Mouse (Mus musculus): ENCODE data around the gene Ralbp1. TPM values are rescaled to one million over a fixed set of nuclear protein-coding genes. Genes with fewer than 3 reads are reported as not detected.

Gene Ralbp1
- polyA plus RNA-seq, 1 experiment from 2014 or later: 29.5 TPM

GRCm38 (mm10) chr17:65866201-65866600 is 19.4 kb downstream of the Ralbp1 start:
- peaks cover 24% of the 10 kb centered on the region for H3K36me3 ChIP-seq (replicated peaks; ENCODE audit: insufficient read depth, low read length)
- 41% methylated on average over 3 of the region's 3 CpGs for WGBS (ENCODE audit: insufficient replicate concordance)
- TF ChIP-seq EP300 (IDR thresholded peaks at IDR 0.05; ENCODE audit: low read depth) (no peak), CTCF (IDR thresholded peaks at IDR 0.05; ENCODE audit: low read depth) (no peak)
- no peak overlapping the region for H3K4me2 ChIP-seq (ENCODE audit: low read depth, low read length)
- peaks cover 6% of the 10 kb centered on the region for H3K4me1 ChIP-seq (ENCODE audit: insufficient read depth)
- no peaks in the 10 kb centered on the region for H3K27me3 ChIP-seq (ENCODE audit: insufficient read depth, low read length)
- ATAC-seq (no peak), DNase-seq (no peak)
- H3K9ac ChIP-seq (replicated peaks): no peak overlapping the region
- no peak overlapping the region for H3K27ac ChIP-seq (ENCODE audit: low read depth)
- H3K9me3 ChIP-seq (ENCODE audit: low read length): no peaks in the 10 kb centered on the region
- H3K4me3 ChIP-seq (ENCODE audit: low read depth, low read length): no peak overlapping the region

- DNase-seq: no peak
- peak; percentile 64 for ATAC-seq
- TF ChIP-seq EP300 (IDR thresholded peaks at IDR 0.05; ENCODE audit: low read depth) (no peak), CTCF (IDR thresholded peaks at IDR 0.05; ENCODE audit: low read depth) (no peak)
- Histone ChIP-seq H3K36me3 (replicated peaks; ENCODE audit: insufficient read depth, low read length) (peaks cover 31% of the 10 kb centered on the region), H3K9ac (replicated peaks) (no peak overlapping the region), H3K4me1 (ENCODE audit: insufficient read depth) (peaks cover 6% of the 10 kb centered on the region), H3K27me3 (ENCODE audit: insufficient read depth, low read length) (no peaks in the 10 kb centered on the region), H3K4me2 (ENCODE audit: low read depth, low read length) (no peak overlapping the region), H3K9me3 (ENCODE audit: low read length) (no peaks in the 10 kb centered on the region), H3K4me3 (ENCODE audit: low read depth, low read length) (no peak overlapping the region), H3K27ac (ENCODE audit: low read depth) (0 out of 2 replicates have a peak overlapping the region, but pooled peaks have one; percentile 11)
Observed at GRCm38 (mm10) chr17:65865265-65865664, 20.3 kb downstream of the Ralbp1 start.

GRCm38 (mm10) chr17:65864742-65865141 is 20.9 kb downstream of the Ralbp1 start:
- H3K27ac ChIP-seq (ENCODE audit: low read depth): no peak overlapping the region
- 34% methylated on average over 4 of the region's 4 CpGs for WGBS (ENCODE audit: insufficient replicate concordance)
- H3K4me1 ChIP-seq (ENCODE audit: insufficient read depth): peaks cover 6% of the 10 kb centered on the region
- no peak overlapping the region for H3K9ac ChIP-seq (replicated peaks)
- ATAC-seq (peak; percentile 69), DNase-seq (no peak)
- peaks cover 31% of the 10 kb centered on the region for H3K36me3 ChIP-seq (replicated peaks; ENCODE audit: insufficient read depth, low read length)
- TF ChIP-seq EP300 (IDR thresholded peaks at IDR 0.05; ENCODE audit: low read depth) (no peak), CTCF (IDR thresholded peaks at IDR 0.05; ENCODE audit: low read depth) (peak; percentile 91)
- no peak overlapping the region for H3K4me2 ChIP-seq (ENCODE audit: low read depth, low read length)
- H3K27me3 ChIP-seq (ENCODE audit: insufficient read depth, low read length): no peaks in the 10 kb centered on the region
- H3K4me3 ChIP-seq (ENCODE audit: low read depth, low read length): no peak overlapping the region
- no peaks in the 10 kb centered on the region for H3K9me3 ChIP-seq (ENCODE audit: low read length)

GRCm38 (mm10) chr17:65863830-65864229 is 21.8 kb downstream of the Ralbp1 start:
- WGBS (ENCODE audit: insufficient replicate concordance): 94% methylated on average over 12 of the region's 12 CpGs
- ATAC-seq (no peak), DNase-seq (no peak)
- Histone ChIP-seq H3K27ac (ENCODE audit: low read depth) (no peak overlapping the region), H3K4me1 (ENCODE audit: insufficient read depth) (peaks cover 6% of the 10 kb centered on the region), H3K9ac (replicated peaks) (no peak overlapping the region), H3K9me3 (ENCODE audit: low read length) (no peaks in the 10 kb centered on the region), H3K4me2 (ENCODE audit: low read depth, low read length) (no peak overlapping the region), H3K27me3 (ENCODE audit: insufficient read depth, low read length) (no peaks in the 10 kb centered on the region), H3K4me3 (ENCODE audit: low read depth, low read length) (no peak overlapping the region), H3K36me3 (replicated peaks; ENCODE audit: insufficient read depth, low read length) (peaks cover 36% of the 10 kb centered on the region)
- TF ChIP-seq EP300 (IDR thresholded peaks at IDR 0.05; ENCODE audit: low read depth) (no peak), CTCF (IDR thresholded peaks at IDR 0.05; ENCODE audit: low read depth) (no peak)

- H3K4me1 ChIP-seq (ENCODE audit: insufficient read depth): peaks cover 6% of the 10 kb centered on the region
- TF ChIP-seq CTCF (IDR thresholded peaks at IDR 0.05; ENCODE audit: low read depth): peak; percentile 69
- TF ChIP-seq EP300 (IDR thresholded peaks at IDR 0.05; ENCODE audit: low read depth): no peak
Observed at GRCm38 (mm10) chr17:65862579-65862978, 23.0 kb downstream of the Ralbp1 start.

GRCm38 (mm10) chr17:65857617-65858016 is 28.0 kb downstream of the Ralbp1 start:
- H3K4me3 ChIP-seq (ENCODE audit: low read depth, low read length): no peak overlapping the region
- H3K4me2 ChIP-seq (ENCODE audit: low read depth, low read length): no peak overlapping the region
- H3K27ac ChIP-seq (ENCODE audit: low read depth): 0 out of 2 replicates have a peak overlapping the region, but pooled peaks have one; percentile 11
- no peak overlapping the region; the same call in 1 of the 2 replicates for H3K9ac ChIP-seq (replicated peaks)
- H3K9me3 ChIP-seq (ENCODE audit: low read length): no peaks in the 10 kb centered on the region
- 37% methylated on average over 4 of the region's 4 CpGs for WGBS (ENCODE audit: insufficient replicate concordance)
- ATAC-seq: no peak
- no peaks in the 10 kb centered on the region for H3K4me1 ChIP-seq (ENCODE audit: insufficient read depth)
- DNase-seq: no peak
- H3K36me3 ChIP-seq (replicated peaks; ENCODE audit: insufficient read depth, low read length): peaks cover 56% of the 10 kb centered on the region
- H3K27me3 ChIP-seq (ENCODE audit: insufficient read depth, low read length): no peaks in the 10 kb centered on the region
- no peak for TF ChIP-seq CTCF (IDR thresholded peaks at IDR 0.05; ENCODE audit: low read depth)
- TF ChIP-seq EP300 (IDR thresholded peaks at IDR 0.05; ENCODE audit: low read depth): peak; percentile 83

More at GRCm38 (mm10) chr17:65862579-65862978, 23.0 kb downstream of the Ralbp1 start:
- 55% methylated on average over 4 of the region's 4 CpGs for WGBS (ENCODE audit: insufficient replicate concordance)
- Histone ChIP-seq H3K27me3 (ENCODE audit: insufficient read depth, low read length) (no peaks in the 10 kb centered on the region), H3K27ac (ENCODE audit: low read depth) (no peak overlapping the region), H3K4me3 (ENCODE audit: low read depth, low read length) (no peak overlapping the region), H3K9ac (replicated peaks) (no peak overlapping the region), H3K4me2 (ENCODE audit: low read depth, low read length) (no peak overlapping the region), H3K9me3 (ENCODE audit: low read length) (no peaks in the 10 kb centered on the region), H3K36me3 (replicated peaks; ENCODE audit: insufficient read depth, low read length) (peaks cover 43% of the 10 kb centered on the region)
- peak; percentile 51 for DNase-seq
- ATAC-seq: no peak

- no peak overlapping the region for H3K4me2 ChIP-seq (ENCODE audit: low read depth, low read length)
- peak overlapping the region; percentile 71 for H3K27ac ChIP-seq (ENCODE audit: low read depth)
- no peak overlapping the region for H3K9ac ChIP-seq (replicated peaks)
- no peaks in the 10 kb centered on the region for H3K9me3 ChIP-seq (ENCODE audit: low read length)
- no peaks in the 10 kb centered on the region for H3K4me1 ChIP-seq (ENCODE audit: insufficient read depth)
- no peaks in the 10 kb centered on the region for H3K27me3 ChIP-seq (ENCODE audit: insufficient read depth, low read length)
- WGBS (ENCODE audit: insufficient replicate concordance): 74% methylated on average over 4 of the region's 4 CpGs
- TF ChIP-seq CTCF (IDR thresholded peaks at IDR 0.05; ENCODE audit: low read depth): no peak
- no peak for TF ChIP-seq EP300 (IDR thresholded peaks at IDR 0.05; ENCODE audit: low read depth)
- no peak overlapping the region for H3K4me3 ChIP-seq (ENCODE audit: low read depth, low read length)
- ATAC-seq: no peak
- peaks cover 67% of the 10 kb centered on the region for H3K36me3 ChIP-seq (replicated peaks; ENCODE audit: insufficient read depth, low read length)
- DNase-seq: no peak
Observed at GRCm38 (mm10) chr17:65854006-65854405, 31.6 kb downstream of the Ralbp1 start.
